Mouse (Mus musculus): ENCODE data around the gene Rtn4ip1.
"Not testable (repeated sequence)": the region's sequence is repeated elsewhere in the genome, so short reads cannot be mapped to it uniquely, and the experiment has no call there.

Gene Rtn4ip1

GRCm38 (mm10) chr10:43901578-43902194 is at the start of gene Rtn4ip1, which contains the start of gene Qrsl1:
Rtn4ip1 (plus strand) TSS chr10:43901807.
Qrsl1 (minus strand) TSS chr10:43901745.
- DNase-seq (ENCODE audit: low read depth), result peak; percentile 90

- DNase-seq (ENCODE audit: low read depth), result no peak
Observed at GRCm38 (mm10) chr10:43851898-43852297, 49.7 kb upstream of the Rtn4ip1 start.

- DNase-seq (ENCODE audit: low read depth), result no peak
Observed at GRCm38 (mm10) chr10:43855916-43856315, 45.7 kb upstream of the Rtn4ip1 start.

GRCm38 (mm10) chr10:43856351-43856750 is 45.3 kb upstream of the Rtn4ip1 start:
- no peak for DNase-seq (ENCODE audit: low read depth)

GRCm38 (mm10) chr10:43870752-43871151 is 30.9 kb upstream of the Rtn4ip1 start:
- no peak for DNase-seq (ENCODE audit: low read depth)

GRCm38 (mm10) chr10:43871458-43871857 is 30.1 kb upstream of the Rtn4ip1 start:
- no peak for DNase-seq (ENCODE audit: low read depth)

- no peak for DNase-seq (ENCODE audit: low read depth)
Observed at GRCm38 (mm10) chr10:43887676-43888075, 13.9 kb upstream of the Rtn4ip1 start.

GRCm38 (mm10) chr10:43888976-43889375 is 12.6 kb upstream of the Rtn4ip1 start:
- DNase-seq (ENCODE audit: low read depth), result no peak

GRCm38 (mm10) chr10:43892971-43893370 is 8.6 kb upstream of the Rtn4ip1 start:
- no peak for DNase-seq (ENCODE audit: low read depth)

- DNase-seq (ENCODE audit: low read depth), result no peak
Observed at GRCm38 (mm10) chr10:43896065-43896464, 5.5 kb upstream of the Rtn4ip1 start.

- no peak for DNase-seq (ENCODE audit: low read depth)
Observed at GRCm38 (mm10) chr10:43898276-43898675, 3.3 kb upstream of the Rtn4ip1 start.

GRCm38 (mm10) chr10:43900883-43901570 is 580 bp upstream of the Rtn4ip1 start:
- no peak for DNase-seq (ENCODE audit: low read depth)

GRCm38 (mm10) chr10:43904569-43904968 is 3.0 kb downstream of the Rtn4ip1 start:
- DNase-seq (ENCODE audit: low read depth), result no peak

- no peak for DNase-seq (ENCODE audit: low read depth)
Observed at GRCm38 (mm10) chr10:43910032-43910872, 8.6 kb downstream of the Rtn4ip1 start.

GRCm38 (mm10) chr10:43910873-43911142 is 9.2 kb downstream of the Rtn4ip1 start:
- DNase-seq (ENCODE audit: low read depth), result no peak

- DNase-seq (ENCODE audit: low read depth), result no peak
Observed at GRCm38 (mm10) chr10:43912236-43912635, 10.6 kb downstream of the Rtn4ip1 start.

- DNase-seq (ENCODE audit: low read depth), result no peak
Observed at GRCm38 (mm10) chr10:43916181-43916580, 14.6 kb downstream of the Rtn4ip1 start.

- DNase-seq (ENCODE audit: low read depth), result no peak
Observed at GRCm38 (mm10) chr10:43916737-43917136, 15.1 kb downstream of the Rtn4ip1 start.

GRCm38 (mm10) chr10:43918696-43919608 is 17.3 kb downstream of the Rtn4ip1 start:
- DNase-seq (ENCODE audit: low read depth), result peak; percentile 78

GRCm38 (mm10) chr10:43923096-43923495 is 21.5 kb downstream of the Rtn4ip1 start:
- DNase-seq (ENCODE audit: low read depth), result no peak

- not testable (repeated sequence) for DNase-seq (ENCODE audit: low read depth)
Observed at GRCm38 (mm10) chr10:43925776-43926175, 24.2 kb downstream of the Rtn4ip1 start.

- DNase-seq (ENCODE audit: low read depth), result no peak
Observed at GRCm38 (mm10) chr10:43927736-43928135, 26.1 kb downstream of the Rtn4ip1 start.
